Mouse (Mus musculus) regulatory T cell (primary cell): ENCODE data around the gene Chmp5.

Source experiments
- in situ Hi-C: fragments of 300-600 bp; cut with MboI, MseI; formaldehyde crosslinking; loops from one replicate; pipeline ENCODE4 v1.15.1; 2025; ENCODE audit warnings: high pct_unique_total_duplicates

Gene Chmp5

DNA sequence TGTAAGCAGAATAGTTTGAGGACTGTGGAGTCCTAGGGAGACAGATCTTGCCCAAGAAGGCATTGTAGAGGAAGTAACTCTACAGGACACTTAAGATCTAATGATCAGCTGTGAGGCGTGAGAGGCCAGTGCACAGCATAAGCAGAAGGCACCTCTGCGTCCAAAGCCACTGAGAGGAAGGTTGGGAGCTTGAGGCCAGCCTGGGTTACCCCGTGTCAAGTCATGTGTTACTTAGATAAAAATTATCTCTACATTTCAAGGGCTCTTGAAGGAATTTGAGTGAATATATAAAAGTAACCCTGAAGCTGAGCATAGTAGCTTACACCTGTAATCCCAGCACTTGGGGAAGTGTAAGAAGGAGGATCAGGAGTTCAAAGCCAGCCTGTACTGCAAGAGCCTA is 65.1 kb downstream of the Chmp5 start:
- in situ Hi-C loops: no loop called here
